ENCODE assay signal across 8 mouse cellular contexts in the genomic region with DNA sequence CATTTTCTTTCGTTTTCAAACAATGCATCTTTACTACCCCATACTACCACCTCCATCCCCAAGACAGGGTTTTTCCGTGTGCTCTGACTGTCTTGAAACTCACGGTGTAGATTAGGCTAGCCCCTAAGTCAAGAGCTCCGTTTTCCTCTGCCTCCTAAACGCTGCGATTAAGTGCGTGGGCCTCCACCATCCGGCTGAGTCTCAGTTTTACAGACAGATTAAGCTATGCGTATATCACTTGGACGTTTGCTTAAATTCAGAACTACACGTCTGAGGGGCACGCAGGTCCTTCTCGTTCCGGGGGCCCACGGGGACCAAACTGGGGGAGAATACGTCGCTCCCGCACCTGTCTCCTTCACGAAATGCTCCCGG. TPM values are rescaled to one million over a fixed set of nuclear protein-coding genes. Genes with fewer than 3 reads are reported as not detected.
DNase-seq lines count a peak whose midpoint lies in the region; ATAC-seq and TF ChIP-seq lines count a peak whose summit lies in the region.

No protein-coding gene starts in this region.

- 2% methylated on average over 20 of the region's 20 CpGs for WGBS in liver, adult 2 months
- under 1% methylated on average over 20 of the region's 20 CpGs for WGBS in embryonic facial prominence, embryonic 11.5 days
- 1% methylated on average over 20 of the region's 20 CpGs for WGBS in intestine, embryonic 15.5 days
- under 1% methylated on average over 20 of the region's 20 CpGs for WGBS in neural tube, embryonic 13.5 days

- H3K27me3 ChIP-seq in liver, adult 2 months (ENCODE audit: control insufficient read depth, insufficient read depth, low read length), result no peaks in the 10 kb centered on the region
- no peaks in the 10 kb centered on the region for H3K27me3 ChIP-seq in embryonic facial prominence, embryonic 11.5 days (ENCODE audit: control insufficient read depth, insufficient read depth, low read length)
- H3K27me3 ChIP-seq in intestine, embryonic 15.5 days (replicated peaks), result no peaks in the 10 kb centered on the region
- H3K27me3 ChIP-seq in neural tube, embryonic 13.5 days, result no peaks in the 10 kb centered on the region

- peaks cover 10% of the 10 kb centered on the region for H3K4me1 ChIP-seq in liver, adult 2 months (ENCODE audit: control insufficient read depth, insufficient read depth, low read length)
- H3K4me1 ChIP-seq in embryonic facial prominence, embryonic 11.5 days (ENCODE audit: control insufficient read depth, insufficient read depth, low read length), result no peaks in the 10 kb centered on the region
- H3K4me1 ChIP-seq in intestine, embryonic 15.5 days (replicated peaks), result peaks cover 9% of the 10 kb centered on the region; the same call in 1 of the 2 replicates
- peaks cover 16% of the 10 kb centered on the region for H3K4me1 ChIP-seq in neural tube, embryonic 13.5 days (replicated peaks)

- H3K9ac ChIP-seq in liver, adult 2 months (ENCODE audit: low read depth, low read length), result peak overlapping the region; percentile 94
- H3K9ac ChIP-seq in embryonic facial prominence, embryonic 11.5 days (replicated peaks; ENCODE audit: low read length), result peak overlapping the region; percentile 67
- peak overlapping the region; percentile 77 for H3K9ac ChIP-seq in intestine, embryonic 15.5 days
- peak overlapping the region; percentile 77 for H3K9ac ChIP-seq in neural tube, embryonic 13.5 days

- H3K4me2 ChIP-seq in embryonic facial prominence, embryonic 11.5 days (ENCODE audit: low read depth, low read length), result peak overlapping the region; percentile 61
- peak overlapping the region; percentile 69 for H3K4me2 ChIP-seq in intestine, embryonic 15.5 days (replicated peaks)
- H3K4me2 ChIP-seq in neural tube, embryonic 13.5 days, result peak overlapping the region; percentile 75

- peaks cover 5% of the 10 kb centered on the region; the same call in 1 of the 2 replicates for H3K79me2 ChIP-seq in liver, adult 2 months (ENCODE audit: control insufficient read depth, insufficient read depth, low read length)

- H3K4me3 ChIP-seq in liver, adult 2 months (ENCODE audit: insufficient read depth, low read depth, low read length), result peak overlapping the region; percentile 99
- H3K4me3 ChIP-seq in embryonic facial prominence, embryonic 11.5 days (ENCODE audit: low read depth, low read length), result peak overlapping the region; percentile 70
- peak overlapping the region; percentile 77 for H3K4me3 ChIP-seq in intestine, embryonic 15.5 days (replicated peaks)
- H3K4me3 ChIP-seq in neural tube, embryonic 13.5 days, result peak overlapping the region; percentile 65

- ATAC-seq in embryonic facial prominence, embryonic 11.5 days (replicated peaks; ENCODE audit: insufficient number of reproducible peaks, low FRiP score, low TSS enrichment, low read depth), result no peak
- ATAC-seq in intestine, embryonic 15.5 days, result no peak; the same call in 1 of the 2 replicates
- ATAC-seq in neural tube, embryonic 13.5 days (ENCODE audit: low read depth), result peak; percentile 1; the same call in 1 of the 2 replicates

- no peaks in the 10 kb centered on the region for H3K9me3 ChIP-seq in embryonic facial prominence, embryonic 11.5 days (replicated peaks; ENCODE audit: control insufficient read depth, low read length)
- H3K9me3 ChIP-seq in intestine, embryonic 15.5 days, result no peaks in the 10 kb centered on the region
- H3K9me3 ChIP-seq in neural tube, embryonic 13.5 days, result no peaks in the 10 kb centered on the region

- H3K27ac ChIP-seq in liver, adult 2 months (replicated peaks; ENCODE audit: insufficient read depth, low read depth, low read length), result peak overlapping the region; percentile 73
- 0 out of 2 replicates have a peak overlapping the region, but pooled peaks have one; percentile 7 for H3K27ac ChIP-seq in embryonic facial prominence, embryonic 11.5 days (replicated peaks; ENCODE audit: low read depth, low read length)
- H3K27ac ChIP-seq in intestine, embryonic 15.5 days, result peak overlapping the region; percentile 71
- peak overlapping the region; percentile 76 for H3K27ac ChIP-seq in neural tube, embryonic 13.5 days (replicated peaks)

- H3K36me3 ChIP-seq in liver, adult 2 months (ENCODE audit: control insufficient read depth, insufficient read depth, low read length), result peaks cover 2% of the 10 kb centered on the region; the same call in 1 of the 2 replicates
- H3K36me3 ChIP-seq in embryonic facial prominence, embryonic 11.5 days (replicated peaks; ENCODE audit: control insufficient read depth, insufficient read depth, low read depth, low read length), result peaks cover 2% of the 10 kb centered on the region
- H3K36me3 ChIP-seq in intestine, embryonic 15.5 days, result peaks cover 14% of the 10 kb centered on the region; the same call in 1 of the 2 replicates
- H3K36me3 ChIP-seq in neural tube, embryonic 13.5 days, result peaks cover 46% of the 10 kb centered on the region

- TF ChIP-seq CTCF in liver, adult 2 months (IDR thresholded peaks at IDR 0.05; ENCODE audit: low read depth, low read length), result no peak

- no peak for DNase-seq in liver, adult 2 months (ENCODE audit: extremely low read depth, low read depth, low spot score)
- DNase-seq in liver, result no peak
- no peak for DNase-seq in embryonic facial prominence, embryonic 11.5 days (ENCODE audit: low spot score)
- no peak for DNase-seq in frontal cortex, adult 2 months (ENCODE audit: extremely low spot score in 1 of 2, low spot score in 1 of 2)
- no peak for DNase-seq in embryo, embryonic 10.5 days (ENCODE audit: low spot score)
- no peak for DNase-seq in right cerebral cortex, adult 2 months (ENCODE audit: low spot score in 2 of 2)

- TF ChIP-seq POLR2A in liver, adult 2 months (IDR thresholded peaks at IDR 0.05; ENCODE audit: extremely low read depth, insufficient read depth, low read length), result no peak

RNA-seq across cellular contexts. Expression of gene Mrpl38, which starts 0.6 kb away (rescaled TPM):
- total RNA-seq in liver, adult 2 months (2014; rRNA removed), result 26.4 and 40.2 TPM in 2 replicates
- polyA plus RNA-seq in liver, adult 2 months (2012; rRNA removed), result 63.7 and 77.7 TPM in 2 replicates
- 101 and 102 TPM in 2 replicates for polyA plus RNA-seq in embryonic facial prominence, embryonic 11.5 days (2014; fragmentation: Nextera tagmentation; extraction: Ambion mirVana)
- polyA plus RNA-seq in intestine, embryonic 15.5 days (2015; fragmentation: Nextera tagmentation; extraction: Ambion mirVana), result 107 and 109 TPM in 2 replicates
- 69.1 and 78.3 TPM in 2 replicates for polyA plus RNA-seq in neural tube, embryonic 13.5 days (2015; fragmentation: Nextera tagmentation; extraction: Ambion mirVana)
- 36.1 and 44.3 TPM in 2 replicates for polyA plus RNA-seq in frontal cortex, adult 2 months (2012; rRNA removed)

RNA-seq across cellular contexts. Expression of gene Trim65, which starts 7.2 kb away (rescaled TPM):
- total RNA-seq in liver, adult 2 months (2014; rRNA removed), result 3.9 and 5.8 TPM in 2 replicates
- 7.7 and 8.3 TPM in 2 replicates for polyA plus RNA-seq in liver, adult 2 months (2012; rRNA removed)
- polyA plus RNA-seq in embryonic facial prominence, embryonic 11.5 days (2014; fragmentation: Nextera tagmentation; extraction: Ambion mirVana), result 1.2 and 1.8 TPM in 2 replicates
- 6.4 and 7.1 TPM in 2 replicates for polyA plus RNA-seq in intestine, embryonic 15.5 days (2015; fragmentation: Nextera tagmentation; extraction: Ambion mirVana)
- polyA plus RNA-seq in neural tube, embryonic 13.5 days (2015; fragmentation: Nextera tagmentation; extraction: Ambion mirVana), result 2.7 and 3.7 TPM in 2 replicates
- 6.2 and 6.3 TPM in 2 replicates for polyA plus RNA-seq in frontal cortex, adult 2 months (2012; rRNA removed)

RNA-seq across cellular contexts. Expression of gene Trim47, which starts 11.1 kb away (rescaled TPM):
- 2.9 and 6.6 TPM in 2 replicates for total RNA-seq in liver, adult 2 months (2014; rRNA removed)
- polyA plus RNA-seq in liver, adult 2 months (2012; rRNA removed), result 4.2 and 4.6 TPM in 2 replicates
- 3.4 and 4.5 TPM in 2 replicates for polyA plus RNA-seq in embryonic facial prominence, embryonic 11.5 days (2014; fragmentation: Nextera tagmentation; extraction: Ambion mirVana)
- 18.0 and 20.9 TPM in 2 replicates for polyA plus RNA-seq in intestine, embryonic 15.5 days (2015; fragmentation: Nextera tagmentation; extraction: Ambion mirVana)
- polyA plus RNA-seq in neural tube, embryonic 13.5 days (2015; fragmentation: Nextera tagmentation; extraction: Ambion mirVana), result 4.3 and 5.5 TPM in 2 replicates
- polyA plus RNA-seq in frontal cortex, adult 2 months (2012; rRNA removed), result 6.2 and 7.4 TPM in 2 replicates

RNA-seq across cellular contexts. Expression of gene Fbf1, which starts 29.9 kb away (rescaled TPM):
- 5.6 and 9.0 TPM in 2 replicates for total RNA-seq in liver, adult 2 months (2014; rRNA removed)
- polyA plus RNA-seq in liver, adult 2 months (2012; rRNA removed), result 3.6 and 4.5 TPM in 2 replicates
- 20.3 and 25.9 TPM in 2 replicates for polyA plus RNA-seq in embryonic facial prominence, embryonic 11.5 days (2014; fragmentation: Nextera tagmentation; extraction: Ambion mirVana)
- polyA plus RNA-seq in intestine, embryonic 15.5 days (2015; fragmentation: Nextera tagmentation; extraction: Ambion mirVana), result 20.8 and 22.0 TPM in 2 replicates
- 52.5 and 58.5 TPM in 2 replicates for polyA plus RNA-seq in neural tube, embryonic 13.5 days (2015; fragmentation: Nextera tagmentation; extraction: Ambion mirVana)
- 105 and 124 TPM in 2 replicates for polyA plus RNA-seq in frontal cortex, adult 2 months (2012; rRNA removed)

RNA-seq across cellular contexts. Expression of gene Wbp2, which starts 51.3 kb away (rescaled TPM):
- 14.8 and 24.8 TPM in 2 replicates for total RNA-seq in liver, adult 2 months (2014; rRNA removed)
- polyA plus RNA-seq in liver, adult 2 months (2012; rRNA removed), result 166 and 179 TPM in 2 replicates
- 47.0 and 49.6 TPM in 2 replicates for polyA plus RNA-seq in embryonic facial prominence, embryonic 11.5 days (2014; fragmentation: Nextera tagmentation; extraction: Ambion mirVana)
- 93.5 and 98.1 TPM in 2 replicates for polyA plus RNA-seq in intestine, embryonic 15.5 days (2015; fragmentation: Nextera tagmentation; extraction: Ambion mirVana)
- polyA plus RNA-seq in neural tube, embryonic 13.5 days (2015; fragmentation: Nextera tagmentation; extraction: Ambion mirVana), result 136 and 153 TPM in 2 replicates
- 391 and 407 TPM in 2 replicates for polyA plus RNA-seq in frontal cortex, adult 2 months (2012; rRNA removed)

Comparison
In these comparisons a context has a peak if more than half of its experiments do, and no peak if none do; other contexts are left out.
1. H3K27ac ChIP-seq: peak in every context shown above with its lines; median percentile 76 in neural tube, embryonic 13.5 days; 73 in liver, adult 2 months; 71 in intestine, embryonic 15.5 days; 7 in embryonic facial prominence, embryonic 11.5 days.